Mouse (Mus musculus): Measurements from ENCODE around the gene Thsd4. TPM values are rescaled to one million over a fixed set of nuclear protein-coding genes. Genes with fewer than 3 reads are reported as not detected.

Gene Thsd4
- polyA plus RNA-seq, 1 experiment from 2014 or later: 34.9 TPM

DNA sequence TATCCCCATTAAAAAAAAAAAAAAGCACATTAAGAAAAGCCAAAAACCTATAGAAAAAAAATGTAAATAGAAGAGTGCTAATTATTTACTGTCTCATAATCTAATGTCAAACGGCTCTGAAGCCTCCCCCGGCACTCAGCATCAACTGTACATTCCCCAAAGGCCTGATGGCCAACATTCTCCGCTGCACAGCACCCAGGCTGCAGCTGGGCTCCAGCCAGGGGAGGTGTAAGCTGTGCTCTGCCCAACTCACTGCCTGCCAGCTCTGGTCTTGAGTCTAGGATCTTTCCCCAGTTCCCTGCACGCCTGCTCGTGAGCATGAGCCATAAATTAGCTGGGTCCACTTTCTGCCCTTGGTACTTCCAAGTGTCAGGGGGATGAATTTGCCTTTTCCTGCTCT is 15.7 kb downstream of the Thsd4 start:
- H3K27ac ChIP-seq (ENCODE audit: low read depth): no peak overlapping the region
- H3K4me3 ChIP-seq (ENCODE audit: low read depth, low read length): no peak overlapping the region
- DNase-seq (ENCODE audit: low spot score): no peak
- H3K4me2 ChIP-seq (ENCODE audit: low read length): no peak overlapping the region
- no peak overlapping the region for H3K9ac ChIP-seq (ENCODE audit: low read length)
- no peaks in the 10 kb centered on the region for H3K27me3 ChIP-seq (replicated peaks; ENCODE audit: control insufficient read depth, insufficient read depth, low read length)
- peaks cover 3% of the 10 kb centered on the region; the same call in 1 of the 2 replicates for H3K36me3 ChIP-seq (ENCODE audit: control insufficient read depth, insufficient read depth, low read length)
- no peak for ATAC-seq (replicated peaks; ENCODE audit: low FRiP score, low TSS enrichment, low read depth)
- peaks cover 25% of the 10 kb centered on the region for H3K4me1 ChIP-seq (replicated peaks; ENCODE audit: control insufficient read depth, insufficient read depth, low read length)
- no peaks in the 10 kb centered on the region for H3K9me3 ChIP-seq (ENCODE audit: control insufficient read depth, low read length)
- 35% methylated on average over 5 of the region's 5 CpGs for WGBS

DNA sequence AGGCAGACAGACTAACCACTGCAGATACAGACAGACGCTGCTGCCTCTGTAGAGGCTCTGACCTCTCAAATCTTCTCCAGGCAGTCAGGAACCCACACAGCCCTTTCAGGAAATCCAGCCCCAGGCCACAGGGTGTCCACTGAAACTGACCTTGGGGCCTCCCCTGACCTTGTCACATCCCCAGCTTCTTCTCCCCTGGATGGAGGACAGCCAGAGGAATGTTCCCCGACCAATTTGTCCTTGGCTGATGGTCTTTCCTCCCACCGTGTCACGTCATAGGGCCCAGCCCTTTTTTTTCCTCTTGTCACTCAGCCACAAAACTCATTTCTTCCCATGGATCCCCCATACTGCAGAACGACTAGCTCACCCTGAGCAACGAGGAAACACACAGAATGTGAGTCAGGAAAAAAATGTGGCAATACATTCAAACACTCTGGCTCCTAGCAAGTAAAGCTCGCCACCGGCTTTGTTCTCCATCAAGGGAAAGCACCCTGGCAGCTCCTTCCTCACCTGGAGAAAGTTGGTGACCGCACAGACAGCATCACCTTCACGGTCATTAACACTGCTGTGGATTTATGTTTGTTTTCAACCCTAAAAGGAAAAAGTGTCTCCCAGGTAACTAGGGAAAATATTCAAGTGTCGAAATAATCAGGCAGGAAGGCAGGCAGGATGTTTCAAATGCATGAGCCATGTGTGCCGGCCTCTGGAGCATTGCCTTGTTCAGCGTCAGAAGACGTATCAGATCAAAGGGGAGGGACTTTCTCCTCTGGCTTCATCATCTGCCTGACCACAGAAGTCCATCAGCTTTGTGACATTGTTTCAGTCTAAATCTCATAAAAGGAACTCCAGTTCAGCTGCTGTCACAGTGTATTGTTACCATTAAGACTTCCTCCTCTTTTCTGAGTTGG is 17.2 kb downstream of the Thsd4 start:
- Histone ChIP-seq H3K27ac (ENCODE audit: low read depth) (no peak overlapping the region), H3K4me3 (ENCODE audit: low read depth, low read length) (no peak overlapping the region), H3K27me3 (replicated peaks; ENCODE audit: control insufficient read depth, insufficient read depth, low read length) (no peaks in the 10 kb centered on the region), H3K4me1 (replicated peaks; ENCODE audit: control insufficient read depth, insufficient read depth, low read length) (peaks cover 18% of the 10 kb centered on the region), H3K36me3 (ENCODE audit: control insufficient read depth, insufficient read depth, low read length) (peaks cover 3% of the 10 kb centered on the region; the same call in 1 of the 2 replicates), H3K9ac (ENCODE audit: low read length) (no peak overlapping the region), H3K9me3 (ENCODE audit: control insufficient read depth, low read length) (no peaks in the 10 kb centered on the region), H3K4me2 (ENCODE audit: low read length) (no peak overlapping the region)
- ATAC-seq (replicated peaks; ENCODE audit: low FRiP score, low TSS enrichment, low read depth) (no peak), DNase-seq (ENCODE audit: low spot score) (no peak)
- 59% methylated on average over 14 of the region's 14 CpGs for WGBS

DNA sequence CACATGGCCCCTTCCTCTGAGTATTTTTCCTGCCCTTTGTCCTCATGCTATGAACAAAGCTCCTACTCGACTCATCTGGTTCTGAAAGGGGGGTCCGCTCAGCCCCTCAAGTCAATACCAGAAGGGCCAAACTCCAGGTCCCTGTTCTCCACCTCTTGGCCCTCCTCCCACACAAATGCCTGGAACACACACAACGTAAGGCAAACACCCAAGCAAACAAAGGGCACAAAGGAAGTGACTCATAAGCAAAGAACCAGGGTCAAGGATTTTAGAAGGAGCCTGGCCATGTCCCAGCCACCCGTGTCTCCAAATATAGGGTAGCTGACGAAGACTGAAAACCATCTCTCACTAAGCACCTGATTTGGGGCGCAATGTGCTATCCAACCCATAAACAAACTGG is 19.6 kb downstream of the Thsd4 start:
- Histone ChIP-seq H3K27ac (ENCODE audit: low read depth) (peak overlapping the region; percentile 80), H3K4me3 (ENCODE audit: low read depth, low read length) (no peak overlapping the region), H3K9me3 (ENCODE audit: control insufficient read depth, low read length) (no peaks in the 10 kb centered on the region), H3K27me3 (replicated peaks; ENCODE audit: control insufficient read depth, insufficient read depth, low read length) (no peaks in the 10 kb centered on the region), H3K36me3 (ENCODE audit: control insufficient read depth, insufficient read depth, low read length) (no peaks in the 10 kb centered on the region), H3K9ac (ENCODE audit: low read length) (no peak overlapping the region), H3K4me1 (replicated peaks; ENCODE audit: control insufficient read depth, insufficient read depth, low read length) (peaks cover 14% of the 10 kb centered on the region), H3K4me2 (ENCODE audit: low read length) (no peak overlapping the region)
- DNase-seq (ENCODE audit: low spot score): peak; percentile 54
- WGBS: 70% methylated on average over 6 of the region's 6 CpGs
- ATAC-seq (replicated peaks; ENCODE audit: low FRiP score, low TSS enrichment, low read depth): no peak; the same call in 1 of the 2 replicates

DNA sequence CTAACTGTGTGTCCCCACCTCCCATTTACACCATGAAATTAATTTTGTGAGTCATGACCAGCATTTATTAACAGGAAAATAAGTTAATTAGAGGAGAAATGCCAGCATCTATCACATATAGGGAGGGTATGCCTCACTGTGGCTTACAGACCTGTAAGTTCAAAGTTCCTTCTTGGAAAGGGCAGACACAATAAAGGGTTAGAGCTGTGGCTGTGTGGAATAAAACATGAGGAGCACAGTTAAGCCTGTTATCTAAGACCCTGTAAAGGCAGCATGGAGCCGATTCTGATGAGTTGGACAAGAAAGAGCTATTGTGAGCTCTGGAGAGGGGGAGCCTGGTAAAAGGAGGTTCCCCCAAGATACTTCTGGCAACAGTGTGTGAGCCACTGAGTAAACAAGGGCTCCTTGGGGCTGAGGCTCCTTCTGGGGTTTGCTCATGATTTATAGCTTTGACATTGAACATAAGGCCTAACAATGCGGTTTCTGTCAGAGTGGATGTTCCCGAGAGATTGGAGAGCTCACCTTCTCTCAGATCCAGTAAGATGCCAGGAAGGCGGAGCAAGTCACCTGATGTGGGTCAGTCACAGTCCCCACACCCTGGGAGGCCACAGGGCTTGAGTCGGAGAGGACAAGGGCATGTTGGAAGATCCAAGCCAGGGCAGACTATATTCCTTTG is 20.2 kb downstream of the Thsd4 start:
- Histone ChIP-seq H3K9me3 (ENCODE audit: control insufficient read depth, low read length) (no peaks in the 10 kb centered on the region), H3K27ac (ENCODE audit: low read depth) (peak overlapping the region; percentile 80), H3K4me3 (ENCODE audit: low read depth, low read length) (no peak overlapping the region), H3K27me3 (replicated peaks; ENCODE audit: control insufficient read depth, insufficient read depth, low read length) (no peaks in the 10 kb centered on the region), H3K4me2 (ENCODE audit: low read length) (no peak overlapping the region), H3K9ac (ENCODE audit: low read length) (no peak overlapping the region), H3K4me1 (replicated peaks; ENCODE audit: control insufficient read depth, insufficient read depth, low read length) (peaks cover 9% of the 10 kb centered on the region), H3K36me3 (ENCODE audit: control insufficient read depth, insufficient read depth, low read length) (no peaks in the 10 kb centered on the region)
- peak; percentile 59 for DNase-seq (ENCODE audit: low spot score)
- peak; percentile 91 for ATAC-seq (replicated peaks; ENCODE audit: low FRiP score, low TSS enrichment, low read depth)
- WGBS: 62% methylated on average over 5 of the region's 5 CpGs

DNA sequence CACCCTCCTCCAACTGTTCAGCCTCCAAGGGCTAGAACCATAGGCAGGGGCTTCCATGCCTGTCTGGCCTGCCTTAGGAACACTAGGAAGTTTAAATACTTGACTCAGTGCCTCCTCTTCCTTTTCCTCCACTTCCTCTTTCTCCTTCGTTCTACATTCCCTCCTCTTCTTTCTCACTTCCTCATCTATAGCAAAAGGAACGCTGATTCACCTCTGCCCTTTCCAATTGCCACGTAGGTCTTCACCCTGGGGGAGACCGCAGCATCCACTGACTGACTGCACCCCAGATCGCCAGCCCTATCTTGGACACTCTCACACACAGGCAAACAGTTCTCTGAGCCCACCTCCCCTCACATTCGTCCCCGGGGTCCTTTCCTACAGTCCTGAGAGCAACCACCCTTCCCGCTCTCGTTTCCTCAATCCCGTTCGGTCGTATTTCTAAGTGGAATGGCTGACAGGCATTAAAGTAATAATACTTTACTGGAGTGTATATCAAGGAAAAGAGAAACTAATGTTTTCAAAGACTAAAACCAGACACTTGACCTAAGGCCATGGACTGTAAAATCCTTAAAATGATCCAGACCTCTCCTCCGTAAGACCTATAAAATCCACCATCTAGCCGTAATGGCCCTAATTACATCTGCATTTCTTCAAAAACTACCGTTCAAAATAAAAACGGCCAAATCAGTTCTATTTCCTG is 29.4 kb downstream of the Thsd4 start:
- H3K4me1 ChIP-seq (replicated peaks; ENCODE audit: control insufficient read depth, insufficient read depth, low read length): peaks cover 23% of the 10 kb centered on the region
- no peak overlapping the region for H3K4me2 ChIP-seq (ENCODE audit: low read length)
- H3K9ac ChIP-seq (ENCODE audit: low read length): no peak overlapping the region
- WGBS: 39% methylated on average over 16 of the region's 16 CpGs
- ATAC-seq (replicated peaks; ENCODE audit: low FRiP score, low TSS enrichment, low read depth): no peak
- H3K4me3 ChIP-seq (ENCODE audit: low read depth, low read length): no peak overlapping the region
- no peaks in the 10 kb centered on the region for H3K36me3 ChIP-seq (ENCODE audit: control insufficient read depth, insufficient read depth, low read length)
- H3K27me3 ChIP-seq (replicated peaks; ENCODE audit: control insufficient read depth, insufficient read depth, low read length): no peaks in the 10 kb centered on the region
- no peaks in the 10 kb centered on the region for H3K9me3 ChIP-seq (ENCODE audit: control insufficient read depth, low read length)
- no peak for DNase-seq (ENCODE audit: low spot score)
- H3K27ac ChIP-seq (ENCODE audit: low read depth): no peak overlapping the region

DNA sequence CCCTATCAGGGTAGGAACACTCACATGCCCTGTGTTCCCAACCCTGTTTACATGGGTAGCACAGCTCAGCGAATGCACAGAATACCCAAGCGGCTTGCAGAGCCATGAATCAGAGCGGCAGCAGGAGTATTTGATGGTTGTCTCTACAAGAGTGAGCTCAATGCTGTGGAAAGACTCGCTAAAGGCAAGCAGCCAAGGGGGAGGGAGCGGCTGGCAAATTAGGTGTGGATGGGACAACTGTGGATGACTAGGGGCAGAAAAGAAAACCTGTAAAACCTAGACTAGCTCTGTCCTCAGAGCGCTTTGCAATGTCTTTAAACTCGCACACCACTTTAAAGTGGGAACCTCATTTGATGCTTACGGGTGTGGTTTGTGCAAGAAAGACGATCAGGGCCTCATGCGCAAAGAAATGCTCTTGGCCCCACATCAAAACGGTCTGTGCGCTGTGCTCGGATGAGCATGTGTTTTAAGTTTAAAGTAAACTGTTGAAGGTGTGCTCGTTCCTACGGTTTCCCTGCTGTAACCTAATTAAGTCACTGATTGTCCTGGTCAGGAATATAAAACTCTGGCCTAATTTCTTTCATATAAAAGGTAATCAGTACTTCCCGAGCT is 30.3 kb downstream of the Thsd4 start:
- H3K9me3 ChIP-seq (ENCODE audit: control insufficient read depth, low read length): no peaks in the 10 kb centered on the region
- DNase-seq (ENCODE audit: low spot score) (no peak), ATAC-seq (replicated peaks; ENCODE audit: low FRiP score, low TSS enrichment, low read depth) (no peak)
- no peak overlapping the region for H3K4me3 ChIP-seq (ENCODE audit: low read depth, low read length)
- no peak overlapping the region for H3K4me2 ChIP-seq (ENCODE audit: low read length)
- H3K27me3 ChIP-seq (replicated peaks; ENCODE audit: control insufficient read depth, insufficient read depth, low read length): no peaks in the 10 kb centered on the region
- H3K4me1 ChIP-seq (replicated peaks; ENCODE audit: control insufficient read depth, insufficient read depth, low read length): peaks cover 27% of the 10 kb centered on the region
- H3K27ac ChIP-seq (ENCODE audit: low read depth): no peak overlapping the region
- no peaks in the 10 kb centered on the region for H3K36me3 ChIP-seq (ENCODE audit: control insufficient read depth, insufficient read depth, low read length)
- WGBS: 56% methylated on average over 16 of the region's 16 CpGs
- H3K9ac ChIP-seq (ENCODE audit: low read length): no peak overlapping the region

DNA sequence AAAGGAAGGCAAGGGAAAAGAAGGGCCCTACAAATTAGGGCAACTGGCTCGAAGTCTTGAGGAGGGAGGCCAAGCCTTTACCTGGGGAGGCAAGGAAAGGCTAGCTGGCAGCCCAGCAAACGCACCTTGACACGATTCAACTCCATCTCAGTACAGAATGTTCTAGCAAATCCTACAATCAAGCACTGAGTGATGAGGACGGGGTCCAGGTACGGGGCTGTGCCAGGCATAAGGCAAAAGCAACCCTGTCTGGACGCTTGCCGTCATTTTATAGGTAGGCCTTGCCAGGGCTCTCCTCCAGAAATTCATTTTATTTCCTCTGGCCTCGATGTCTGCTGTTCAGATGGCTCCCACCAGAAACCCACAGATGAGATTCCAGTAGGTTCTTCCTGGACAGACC is 30.8 kb downstream of the Thsd4 start:
- H3K36me3 ChIP-seq (ENCODE audit: control insufficient read depth, insufficient read depth, low read length): no peaks in the 10 kb centered on the region
- H3K27ac ChIP-seq (ENCODE audit: low read depth): no peak overlapping the region
- H3K27me3 ChIP-seq (replicated peaks; ENCODE audit: control insufficient read depth, insufficient read depth, low read length): no peaks in the 10 kb centered on the region
- ATAC-seq (replicated peaks; ENCODE audit: low FRiP score, low TSS enrichment, low read depth) (no peak), DNase-seq (ENCODE audit: low spot score) (no peak)
- no peak overlapping the region for H3K9ac ChIP-seq (ENCODE audit: low read length)
- H3K4me2 ChIP-seq (ENCODE audit: low read length): no peak overlapping the region
- 80% methylated on average over 8 of the region's 8 CpGs for WGBS
- no peak overlapping the region for H3K4me3 ChIP-seq (ENCODE audit: low read depth, low read length)
- H3K9me3 ChIP-seq (ENCODE audit: control insufficient read depth, low read length): no peaks in the 10 kb centered on the region
- peaks cover 27% of the 10 kb centered on the region for H3K4me1 ChIP-seq (replicated peaks; ENCODE audit: control insufficient read depth, insufficient read depth, low read length)

DNA sequence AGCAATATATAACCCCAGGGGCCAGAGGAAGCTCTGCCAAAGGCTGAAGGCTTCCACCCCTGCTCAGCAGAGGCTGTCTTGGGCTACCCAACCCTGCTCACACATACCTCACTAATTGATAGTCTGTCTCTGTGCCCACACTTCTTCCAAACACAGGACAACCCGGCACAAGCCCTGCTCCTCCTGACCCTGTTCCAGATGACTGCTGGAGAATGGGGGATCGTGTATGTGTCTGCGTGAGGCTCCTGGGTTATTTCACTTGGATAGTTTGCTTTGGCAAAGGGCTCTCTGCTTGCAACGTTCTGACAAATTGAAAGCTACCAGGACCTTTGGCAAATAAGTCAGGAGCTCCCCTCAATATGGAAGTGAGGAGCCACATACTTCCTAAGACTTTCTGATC is 33.0 kb downstream of the Thsd4 start:
- DNase-seq (ENCODE audit: low spot score) (no peak), ATAC-seq (replicated peaks; ENCODE audit: low FRiP score, low TSS enrichment, low read depth) (no peak)
- no peak overlapping the region for H3K27ac ChIP-seq (ENCODE audit: low read depth)
- H3K4me3 ChIP-seq (ENCODE audit: low read depth, low read length): no peak overlapping the region
- no peaks in the 10 kb centered on the region for H3K27me3 ChIP-seq (replicated peaks; ENCODE audit: control insufficient read depth, insufficient read depth, low read length)
- H3K36me3 ChIP-seq (ENCODE audit: control insufficient read depth, insufficient read depth, low read length): no peaks in the 10 kb centered on the region
- no peaks in the 10 kb centered on the region for H3K9me3 ChIP-seq (ENCODE audit: control insufficient read depth, low read length)
- H3K9ac ChIP-seq (ENCODE audit: low read length): no peak overlapping the region
- H3K4me1 ChIP-seq (replicated peaks; ENCODE audit: control insufficient read depth, insufficient read depth, low read length): peaks cover 27% of the 10 kb centered on the region
- WGBS: 37% methylated on average over 4 of the region's 4 CpGs
- H3K4me2 ChIP-seq (ENCODE audit: low read length): no peak overlapping the region
